Mouse (Mus musculus): ENCODE measurements around the gene Ucp1. TPM values are rescaled to one million over a fixed set of nuclear protein-coding genes. Genes with fewer than 3 reads are reported as not detected.

Gene Ucp1
- polyA plus RNA-seq, 1 experiment from 2014 or later, result not detected

Other genes starting within 250 kb of the Ucp1 start
- 1.5 and 3.4 TPM in 2 replicates for gene Tbc1d9, start 125.0 kb upstream of the Ucp1 start, polyA plus RNA-seq (2014; fragmentation: Nextera tagmentation; extraction: Ambion mirVana)
- gene Gm10645, start 124.2 kb upstream of the Ucp1 start, polyA plus RNA-seq (2014; fragmentation: Nextera tagmentation; extraction: Ambion mirVana), result 1.7 and 3.0 TPM in 2 replicates
- 8.0 and 17.7 TPM in 2 replicates for gene Elmod2, start 42.1 kb downstream of the Ucp1 start, polyA plus RNA-seq (2014; fragmentation: Nextera tagmentation; extraction: Ambion mirVana)
- gene Mgat4d, start 58.1 kb downstream of the Ucp1 start, polyA plus RNA-seq (2014; fragmentation: Nextera tagmentation; extraction: Ambion mirVana), result not detected in 2 replicates
- 0.04 and 0.20 TPM in 2 replicates for gene Clgn, start 99.5 kb downstream of the Ucp1 start, polyA plus RNA-seq (2014; fragmentation: Nextera tagmentation; extraction: Ambion mirVana)
- gene Scoc, start 168.0 kb downstream of the Ucp1 start, polyA plus RNA-seq (2014; fragmentation: Nextera tagmentation; extraction: Ambion mirVana), result 117 and 132 TPM in 2 replicates
- not detected in 2 replicates for gene Olfr370, start 245.4 kb downstream of the Ucp1 start, polyA plus RNA-seq (2014; fragmentation: Nextera tagmentation; extraction: Ambion mirVana)

Data from kidney, embryonic 14.5 days (tissue).